Mouse (Mus musculus) limb, embryonic 10.5 days (tissue): ENCODE data around the gene BC030499. TPM values are rescaled to one million over a fixed set of nuclear protein-coding genes. Genes with fewer than 3 reads are reported as not detected.
"Not testable (repeated sequence)": the region's sequence is repeated elsewhere in the genome, so short reads cannot be mapped to it uniquely, and the experiment has no call there.

Experiments used
- DNase-seq: peaks from one replicate; pipeline ENCODE4 v3.0.0-alpha.2; 2017; ENCODE audit warnings: low spot score
- H3K27ac ChIP-seq: fragments of 300-500 bp; sonication (generic); 2 replicates; pipeline ENCODE4 v1.5.1; 2016; ENCODE audit warnings: mild to moderate bottlenecking
- H3K27me3 ChIP-seq: fragments of 300-500 bp; sonication (generic); 2 replicates; pipeline ENCODE4 v1.6.1; 2016; ENCODE audit warnings: low read depth, mild to moderate bottlenecking; ENCODE audit not compliant: poor library complexity, severe bottlenecking
- H3K36me3 ChIP-seq: fragments of 300-500 bp; sonication (generic); 2 replicates; pipeline ENCODE4 v1.6.1; 2016; ENCODE audit warnings: mild to moderate bottlenecking, moderate library complexity
- H3K4me1 ChIP-seq: fragments of 300-500 bp; sonication (generic); 2 replicates; pipeline ENCODE4 v1.6.1; 2016
- H3K4me3 ChIP-seq: fragments of 300-500 bp; sonication (generic); 2 replicates; pipeline ENCODE4 v1.5.1; 2016; ENCODE audit warnings: mild to moderate bottlenecking, moderate library complexity
- H3K9me3 ChIP-seq: fragments of 300-500 bp; sonication (generic); replicated peaks from 2 replicates; pipeline ENCODE4 v1.6.1; 2016; ENCODE audit warnings: mild to moderate bottlenecking
- WGBS: fragments of 180-500 bp; shearing (Covaris S2); methylation state at CpG from one replicate; pipeline ENCODE4 v1.1.7; 2016; 5-methylcytosine and 5-hydroxymethylcytosine counted together
- polyA plus RNA-seq: library from polyadenylated mRNA; unstranded; fragments of >200 nt; fragmentation: Nextera tagmentation; extraction: Ambion mirVana; gene quantifications from 2 replicates; pipeline ENCODE4 v1.2.1, GENCODE M21; 2016

Gene BC030499
- polyA plus RNA-seq, 1 experiment from 2014 or later = 0.31 TPM

DNA sequence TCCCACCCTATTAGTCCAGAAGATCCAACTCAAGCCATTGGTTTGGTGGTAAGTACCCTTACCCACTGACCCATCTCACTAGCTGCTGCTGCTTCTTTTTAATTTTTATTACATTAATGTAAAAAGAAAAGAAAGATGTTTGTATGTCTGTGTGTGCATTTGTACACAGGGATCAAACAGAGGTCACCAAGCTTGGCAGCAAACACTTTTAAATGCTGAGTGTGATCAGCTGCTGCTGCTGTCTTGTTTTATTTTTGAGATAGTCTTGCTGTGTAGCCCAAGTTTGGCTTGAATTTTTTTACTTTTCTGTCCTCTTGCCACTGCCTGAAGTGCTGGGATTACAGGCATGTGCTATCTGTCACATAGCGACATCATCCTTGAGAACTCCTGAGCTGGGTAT is 15.0 kb upstream of the BC030499 start:
- Histone ChIP-seq H3K36me3 (peaks cover 100% of the 10 kb centered on the region), H3K27me3 (no peaks in the 10 kb centered on the region), H3K27ac (no peak overlapping the region), H3K4me1 (no peaks in the 10 kb centered on the region), H3K9me3 (no peaks in the 10 kb centered on the region), H3K4me3 (no peak overlapping the region)
- 94% methylated on average over 1 of the region's 1 CpGs for WGBS
- DNase-seq = no peak

DNA sequence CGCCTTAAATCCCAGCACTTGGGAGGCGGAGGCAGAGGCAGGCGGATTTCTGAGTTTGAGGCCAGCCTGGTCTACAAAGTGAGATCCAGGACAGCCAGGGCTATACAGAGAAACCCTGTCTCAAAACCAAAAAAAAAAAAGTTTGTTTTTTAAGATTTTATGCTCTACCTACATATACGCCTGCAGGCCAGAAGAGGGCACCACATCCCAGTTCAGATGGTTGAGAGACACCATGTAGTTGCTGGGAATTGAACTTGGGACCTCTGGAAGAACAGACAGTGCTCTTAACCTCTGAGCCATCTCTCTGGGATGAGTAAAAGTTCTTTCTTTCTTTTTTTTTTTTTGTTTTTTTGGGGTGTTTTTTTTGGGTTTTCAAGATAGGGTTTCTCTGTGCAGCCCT is 14.5 kb upstream of the BC030499 start:
- not testable (repeated sequence) for H3K9me3 ChIP-seq, H3K4me3 ChIP-seq, DNase-seq, H3K4me1 ChIP-seq, H3K27ac ChIP-seq, H3K27me3 ChIP-seq
- H3K36me3 ChIP-seq = peaks cover 100% of the 10 kb centered on the region
- 94% methylated on average over 4 of the region's 4 CpGs for WGBS

DNA sequence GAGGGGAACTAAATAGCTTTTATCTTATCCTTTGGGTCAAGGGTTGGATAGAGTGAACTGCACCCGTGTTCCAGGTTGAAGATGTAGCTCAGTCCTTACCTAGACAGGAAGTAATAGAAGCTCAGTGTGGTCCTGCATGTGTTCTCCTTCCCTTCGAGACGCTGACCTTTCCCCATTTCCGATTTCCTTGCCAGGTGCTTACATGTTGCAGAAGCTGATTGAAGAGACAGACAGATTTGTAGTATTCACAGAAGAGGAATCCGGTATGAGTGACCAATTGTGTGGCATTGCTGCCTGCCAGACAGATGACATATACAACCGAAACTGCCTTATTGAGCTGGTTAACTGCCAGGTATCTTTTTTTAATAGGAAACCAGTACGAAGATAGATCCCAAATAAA is 11.8 kb upstream of the BC030499 start:
- Histone ChIP-seq H3K27me3 (no peaks in the 10 kb centered on the region), H3K4me1 (no peaks in the 10 kb centered on the region), H3K4me3 (no peak overlapping the region), H3K9me3 (no peaks in the 10 kb centered on the region), H3K36me3 (peaks cover 100% of the 10 kb centered on the region), H3K27ac (no peak overlapping the region)
- no peak for DNase-seq
- WGBS = 92% methylated on average over 7 of the region's 7 CpGs

DNA sequence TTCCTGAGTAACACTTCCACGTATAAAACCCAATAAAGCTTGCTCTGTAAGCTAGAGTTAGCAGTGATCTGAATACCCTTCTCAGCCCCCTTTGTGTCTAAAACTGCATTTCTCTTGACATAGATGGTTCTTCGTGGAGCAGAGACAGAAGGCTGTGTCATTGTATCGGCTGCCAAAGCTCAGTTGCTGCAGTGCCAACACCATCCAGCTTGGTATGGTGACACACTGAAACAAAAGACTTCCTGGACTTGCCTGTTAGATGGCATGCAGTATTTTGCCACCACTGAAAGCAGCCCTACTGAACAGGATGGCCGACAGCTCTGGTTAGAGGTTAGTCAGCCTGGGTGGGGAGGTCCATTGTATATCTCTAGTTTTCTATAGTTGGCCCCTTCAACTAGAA is 11.1 kb upstream of the BC030499 start:
- H3K27ac ChIP-seq = no peak overlapping the region
- no peaks in the 10 kb centered on the region for H3K27me3 ChIP-seq
- 94% methylated on average over 4 of the region's 4 CpGs for WGBS
- H3K4me3 ChIP-seq = no peak overlapping the region
- no peaks in the 10 kb centered on the region for H3K4me1 ChIP-seq
- no peaks in the 10 kb centered on the region for H3K9me3 ChIP-seq
- H3K36me3 ChIP-seq = peaks cover 99% of the 10 kb centered on the region
- no peak for DNase-seq

DNA sequence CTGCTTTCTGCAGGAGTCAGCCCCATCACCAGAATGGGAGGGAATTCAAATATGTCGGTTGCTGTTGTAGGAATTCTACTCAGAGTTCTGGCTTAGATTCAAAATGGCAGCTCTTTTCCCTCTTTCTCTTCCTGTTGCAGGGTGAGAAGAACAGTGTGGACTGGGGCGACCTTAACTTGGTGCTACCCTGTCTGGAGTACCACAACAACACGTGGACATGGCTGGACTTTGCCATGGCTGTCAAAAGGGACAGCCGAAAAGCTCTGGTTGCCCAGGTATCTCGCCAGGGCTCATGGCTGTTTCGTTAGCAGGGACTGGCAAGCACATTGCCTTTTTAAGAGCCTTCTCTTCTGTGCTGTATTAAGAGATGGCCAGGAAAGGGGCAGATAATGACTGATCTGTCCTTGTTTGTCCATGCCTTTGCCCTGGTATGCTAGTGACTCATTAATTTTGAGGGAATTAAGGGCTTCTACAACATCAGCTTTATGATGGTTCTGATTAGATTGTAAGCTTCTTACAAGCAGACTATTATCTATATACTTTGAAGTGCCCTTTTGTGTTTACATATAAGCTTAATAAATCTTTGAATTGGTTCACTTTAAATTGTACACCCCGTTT is 1.4 kb upstream of the BC030499 start:
- DNase-seq = no peak
- H3K27ac ChIP-seq = no peak overlapping the region
- no peak overlapping the region for H3K4me3 ChIP-seq
- H3K4me1 ChIP-seq = no peaks in the 10 kb centered on the region
- no peaks in the 10 kb centered on the region for H3K9me3 ChIP-seq
- WGBS = 94% methylated on average over 7 of the region's 7 CpGs
- no peaks in the 10 kb centered on the region for H3K27me3 ChIP-seq
- H3K36me3 ChIP-seq = peaks cover 95% of the 10 kb centered on the region

DNA sequence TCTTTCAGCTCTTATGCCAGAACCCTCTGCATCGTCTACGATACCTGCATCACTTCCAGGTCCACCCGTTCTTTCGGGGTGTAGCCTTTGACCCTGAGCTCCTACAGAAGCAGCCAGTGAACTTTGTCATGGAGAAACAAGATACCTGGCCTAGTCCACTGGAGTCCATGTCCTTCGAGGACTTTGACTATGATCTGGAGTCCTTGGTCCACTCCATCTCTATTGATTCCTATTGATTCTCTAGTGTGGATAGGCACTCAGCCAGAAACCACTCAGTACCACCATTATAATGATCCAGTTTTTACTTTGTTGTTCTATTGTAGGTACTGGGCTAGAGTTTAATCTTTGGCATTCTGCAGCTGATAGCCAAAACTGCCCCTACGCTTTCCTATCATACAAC is 3.9 kb downstream of the BC030499 start:
- no peaks in the 10 kb centered on the region for H3K4me1 ChIP-seq
- WGBS = 94% methylated on average over 6 of the region's 6 CpGs
- no peaks in the 10 kb centered on the region for H3K9me3 ChIP-seq
- no peak for DNase-seq
- no peak overlapping the region for H3K4me3 ChIP-seq
- peaks cover 53% of the 10 kb centered on the region for H3K36me3 ChIP-seq
- no peak overlapping the region for H3K27ac ChIP-seq
- H3K27me3 ChIP-seq = no peaks in the 10 kb centered on the region

DNA sequence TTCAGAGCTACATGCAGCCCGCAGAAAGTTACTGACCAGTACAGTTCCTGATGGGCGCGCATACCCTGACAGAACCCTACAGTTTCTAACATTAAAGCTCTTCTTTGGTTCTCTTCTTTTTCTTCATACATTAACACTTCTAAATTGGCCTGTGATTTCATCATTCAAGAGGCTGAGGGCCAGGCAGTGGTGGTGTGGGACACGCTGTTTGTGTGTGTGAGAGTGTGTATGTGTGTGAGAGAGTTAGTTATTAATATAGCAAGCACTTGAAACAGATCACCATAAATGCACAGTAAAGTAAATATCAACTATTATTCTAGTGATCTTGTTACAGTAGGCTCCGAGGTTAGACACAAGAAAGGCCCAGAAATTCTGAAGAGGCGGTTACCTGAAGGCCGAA is 10.3 kb downstream of the BC030499 start:
- no peak for DNase-seq
- no peaks in the 10 kb centered on the region for H3K9me3 ChIP-seq
- peaks cover 23% of the 10 kb centered on the region for H3K4me1 ChIP-seq
- H3K27me3 ChIP-seq = no peaks in the 10 kb centered on the region
- WGBS = 68% methylated on average over 7 of the region's 7 CpGs
- peak overlapping the region; percentile 94 for H3K27ac ChIP-seq
- H3K4me3 ChIP-seq = peak overlapping the region; percentile 92
- peaks cover 33% of the 10 kb centered on the region for H3K36me3 ChIP-seq

DNA sequence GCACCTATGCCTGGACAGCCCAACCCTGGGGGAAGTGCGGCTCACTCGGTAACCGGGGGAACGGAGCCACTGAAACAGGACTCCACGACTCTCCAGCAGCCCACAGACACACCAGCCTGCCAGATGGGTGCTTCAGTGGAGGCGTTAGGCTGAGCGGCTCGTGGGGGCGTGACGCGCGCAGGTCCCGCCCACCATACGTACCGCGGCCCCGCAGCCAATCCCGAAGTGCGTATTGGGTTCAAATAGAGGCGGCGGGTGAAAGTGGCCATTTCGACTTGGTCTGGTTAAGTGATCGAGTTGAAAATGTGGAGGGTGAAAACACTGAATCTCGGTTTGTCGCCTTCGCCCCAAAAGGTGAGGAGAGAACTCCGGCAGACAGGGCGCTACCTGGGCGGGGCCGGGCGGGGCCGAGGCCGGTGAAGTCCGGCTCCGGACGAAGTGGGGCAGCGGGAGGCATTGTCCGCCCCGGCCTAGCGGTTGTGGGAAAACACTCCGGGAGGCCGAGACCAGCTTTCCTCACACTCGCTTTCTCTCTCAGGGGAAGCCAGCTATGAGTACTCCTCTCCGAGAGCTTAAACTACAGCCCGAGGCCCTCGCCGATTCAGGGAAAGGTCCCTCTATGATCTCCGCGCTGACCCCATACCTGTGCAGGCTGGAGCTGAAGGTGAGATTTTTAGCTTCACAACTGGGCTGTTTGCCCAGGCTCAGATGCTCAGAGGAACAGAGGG is 10.9 kb downstream of the BC030499 start, which contains the start of gene Spag5:
Spag5 (plus strand) TSS at position 173 of the 728 bp plus-strand sequence.
- peak within 1 kb of the TSS; percentile 92 for H3K4me3 ChIP-seq
- peaks cover 27% of the 10 kb centered on the region for H3K4me1 ChIP-seq
- H3K9me3 ChIP-seq = no peaks in the 10 kb centered on the region
- WGBS = under 1% methylated on average over 49 of the region's 49 CpGs
- no peaks in the 10 kb centered on the region for H3K27me3 ChIP-seq
- peak; percentile 91 for DNase-seq
- H3K36me3 ChIP-seq = peaks cover 36% of the 10 kb centered on the region
- peak within 1 kb of the TSS; percentile 94 for H3K27ac ChIP-seq

DNA sequence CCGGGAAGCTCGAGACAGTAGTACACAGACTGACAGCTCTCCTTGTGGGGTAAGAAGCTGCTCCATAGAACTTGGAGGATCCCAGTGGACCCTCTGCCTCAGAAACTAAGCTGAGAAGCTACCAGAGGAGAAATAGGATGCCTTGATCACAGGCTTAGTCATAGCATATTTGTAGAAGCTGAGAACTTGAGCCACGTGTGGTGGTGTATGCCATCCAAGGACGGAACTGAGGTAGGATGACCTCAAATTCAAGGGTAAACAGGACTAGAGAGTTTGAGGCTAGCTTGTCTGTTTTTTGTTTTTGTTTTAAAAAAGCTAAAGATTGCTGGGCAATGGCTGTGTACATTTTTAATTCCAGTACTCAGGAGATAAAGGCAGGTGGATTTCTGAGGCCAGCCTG is 14.6 kb downstream of the BC030499 start:
- no peak for DNase-seq
- no peaks in the 10 kb centered on the region for H3K9me3 ChIP-seq
- H3K4me1 ChIP-seq = peaks cover 27% of the 10 kb centered on the region
- H3K4me3 ChIP-seq = no peak overlapping the region
- H3K36me3 ChIP-seq = peaks cover 73% of the 10 kb centered on the region
- no peaks in the 10 kb centered on the region for H3K27me3 ChIP-seq
- 89% methylated on average over 4 of the region's 4 CpGs for WGBS
- H3K27ac ChIP-seq = no peak overlapping the region

DNA sequence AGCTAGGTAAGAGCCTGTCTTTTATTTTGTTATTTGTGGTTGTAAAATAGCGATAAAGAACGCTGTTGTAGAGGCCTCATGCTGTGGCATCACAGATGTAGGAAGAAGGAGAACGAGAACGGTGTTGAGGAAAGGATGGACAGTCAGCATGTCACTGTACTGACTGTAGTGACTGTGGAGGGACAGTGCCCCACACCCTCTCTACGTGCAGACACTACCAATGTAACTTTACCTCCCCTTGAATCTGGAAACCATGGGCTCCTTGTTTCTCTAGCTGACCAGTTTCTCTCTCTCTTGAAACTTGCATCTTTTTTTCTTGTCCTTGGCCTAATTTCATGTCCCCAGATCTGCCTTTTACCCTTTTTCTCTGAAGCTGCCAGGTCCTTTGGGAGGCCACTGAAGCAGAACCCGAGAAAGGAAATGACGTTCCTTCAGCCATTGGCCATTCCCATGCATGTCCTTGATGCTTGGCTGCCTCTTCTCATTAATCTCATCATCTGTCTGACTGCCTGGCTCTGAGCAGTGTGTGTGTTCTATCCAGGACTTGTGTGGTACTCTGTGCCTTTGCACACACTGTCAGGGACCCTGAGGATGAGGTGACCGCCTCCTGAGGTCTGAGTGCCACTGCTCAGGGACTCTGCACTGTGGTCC is 20.3 kb downstream of the BC030499 start:
- Histone ChIP-seq H3K36me3 (peaks cover 98% of the 10 kb centered on the region), H3K27me3 (no peaks in the 10 kb centered on the region), H3K27ac (no peak overlapping the region), H3K4me1 (0 out of 2 replicates have a peak, but pooled peaks cover 4% of the 10 kb centered on the region), H3K9me3 (no peaks in the 10 kb centered on the region), H3K4me3 (no peak overlapping the region)
- 93% methylated on average over 8 of the region's 8 CpGs for WGBS
- DNase-seq = no peak

DNA sequence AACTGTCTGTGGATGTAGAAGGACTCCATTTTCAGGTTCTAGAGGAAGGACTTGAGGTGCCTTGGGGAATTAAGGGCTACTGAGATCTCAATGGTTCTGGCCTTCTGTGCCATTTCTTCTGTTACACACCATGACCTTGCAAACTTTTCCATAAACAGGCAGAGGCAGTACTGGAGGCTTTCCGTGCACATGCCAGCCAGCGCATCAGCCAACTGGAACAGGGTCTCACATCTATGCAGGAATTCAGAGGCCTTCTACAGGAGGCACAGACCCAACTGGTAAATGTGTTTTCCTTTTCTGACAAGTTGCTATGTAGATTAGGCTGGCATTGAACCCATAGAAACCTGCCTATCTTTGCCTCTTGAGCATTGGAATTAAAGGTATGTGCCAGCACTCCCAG is 23.0 kb downstream of the BC030499 start:
- H3K4me3 ChIP-seq = no peak overlapping the region
- no peak overlapping the region for H3K27ac ChIP-seq
- H3K9me3 ChIP-seq = no peaks in the 10 kb centered on the region
- peaks cover 98% of the 10 kb centered on the region for H3K36me3 ChIP-seq
- H3K4me1 ChIP-seq = no peaks in the 10 kb centered on the region
- no peaks in the 10 kb centered on the region for H3K27me3 ChIP-seq
- DNase-seq = no peak
- 98% methylated on average over 2 of the region's 2 CpGs for WGBS

DNA sequence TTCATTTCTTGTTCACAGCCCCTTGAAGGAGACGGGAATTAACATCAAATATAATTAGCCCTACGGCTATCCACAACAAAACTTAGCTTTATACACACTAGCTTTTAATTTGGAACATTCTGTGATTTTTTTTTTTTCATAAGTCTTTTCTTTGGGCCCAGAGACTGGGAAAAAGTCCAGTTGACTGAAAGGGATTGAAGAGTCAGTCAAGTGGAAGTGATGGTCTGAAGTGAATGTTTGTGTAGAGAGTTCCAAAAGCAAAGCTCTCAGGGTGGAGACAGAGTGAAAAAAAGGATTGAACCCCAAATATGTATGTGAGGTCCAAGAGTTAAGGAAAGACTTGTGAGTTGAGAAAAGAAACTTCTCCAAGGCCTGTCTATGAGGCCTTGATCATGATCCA is 27.8 kb downstream of the BC030499 start:
- WGBS = 89% methylated on average over 2 of the region's 2 CpGs
- H3K36me3 ChIP-seq = peaks cover 98% of the 10 kb centered on the region
- H3K4me1 ChIP-seq = peaks cover 14% of the 10 kb centered on the region
- H3K4me3 ChIP-seq = no peak overlapping the region
- H3K9me3 ChIP-seq = no peaks in the 10 kb centered on the region
- H3K27ac ChIP-seq = no peak overlapping the region
- no peaks in the 10 kb centered on the region for H3K27me3 ChIP-seq
- no peak for DNase-seq
